Mouse (Mus musculus): Measurements from ENCODE around the gene Pzp. TPM values are rescaled to one million over a fixed set of nuclear protein-coding genes. Genes with fewer than 3 reads are reported as not detected.

Gene Pzp
- polyA plus RNA-seq, 1 experiment from 2014 or later = 0.25 TPM

- 89% methylated on average over 3 of the region's 3 CpGs for whole genome bisulfite sequencing
- ATAC-seq (replicated peaks; ENCODE audit: low FRiP score, low read depth) (no peak), DNase-seq (ENCODE audit: low spot score) (no peak)
- H3K4me2 ChIP-seq (ENCODE audit: low read length) = no peak overlapping the region
- H3K4me1 ChIP-seq (replicated peaks; ENCODE audit: insufficient read depth, low read length) = no peaks in the 10 kb centered on the region
- no peaks in the 10 kb centered on the region for H3K36me3 ChIP-seq (ENCODE audit: insufficient read depth, low read length)
- H3K9me3 ChIP-seq (replicated peaks; ENCODE audit: low read length) = no peaks in the 10 kb centered on the region
- H3K27ac ChIP-seq = no peak overlapping the region
- no peak overlapping the region for H3K9ac ChIP-seq (ENCODE audit: low read depth, low read length)
- H3K4me3 ChIP-seq (replicated peaks; ENCODE audit: low read depth, low read length) = no peak overlapping the region
- no peak for TF ChIP-seq CTCF (IDR thresholded peaks at IDR 0.05; ENCODE audit: low read depth)
- no peaks in the 10 kb centered on the region for H3K27me3 ChIP-seq (ENCODE audit: insufficient read depth, low read length)
Observed at GRCm38 (mm10) chr6:128523360-128523759, 3.2 kb downstream of the Pzp start.

- H3K36me3 ChIP-seq (ENCODE audit: insufficient read depth, low read length) = no peaks in the 10 kb centered on the region
- H3K27ac ChIP-seq = no peak overlapping the region
- no peak overlapping the region for H3K9ac ChIP-seq (ENCODE audit: low read depth, low read length)
- H3K4me3 ChIP-seq (replicated peaks; ENCODE audit: low read depth, low read length) = no peak overlapping the region
- no peak for TF ChIP-seq CTCF (IDR thresholded peaks at IDR 0.05; ENCODE audit: low read depth)
- no peak for ATAC-seq (replicated peaks; ENCODE audit: low FRiP score, low read depth)
- no peaks in the 10 kb centered on the region for H3K9me3 ChIP-seq (replicated peaks; ENCODE audit: low read length)
- no peaks in the 10 kb centered on the region for H3K4me1 ChIP-seq (replicated peaks; ENCODE audit: insufficient read depth, low read length)
- H3K27me3 ChIP-seq (ENCODE audit: insufficient read depth, low read length) = no peaks in the 10 kb centered on the region
- WGBS = 92% methylated on average over 7 of the region's 7 CpGs
- no peak overlapping the region for H3K4me2 ChIP-seq (ENCODE audit: low read length)
- no peak for DNase-seq (ENCODE audit: low spot score)
Observed at GRCm38 (mm10) chr6:128519159-128519558, 7.4 kb downstream of the Pzp start.

GRCm38 (mm10) chr6:128505676-128506236, 20.8 kb downstream of the Pzp start:
- H3K36me3 ChIP-seq (ENCODE audit: insufficient read depth, low read length) = no peaks in the 10 kb centered on the region
- 85% methylated on average over 2 of the region's 2 CpGs for WGBS
- H3K4me3 ChIP-seq (replicated peaks; ENCODE audit: low read depth, low read length) = no peak overlapping the region
- H3K4me2 ChIP-seq (ENCODE audit: low read length) = no peak overlapping the region
- H3K27me3 ChIP-seq (ENCODE audit: insufficient read depth, low read length) = no peaks in the 10 kb centered on the region
- ATAC-seq (replicated peaks; ENCODE audit: low FRiP score, low read depth) (no peak), DNase-seq (ENCODE audit: low spot score) (no peak)
- no peaks in the 10 kb centered on the region for H3K9me3 ChIP-seq (replicated peaks; ENCODE audit: low read length)
- H3K4me1 ChIP-seq (replicated peaks; ENCODE audit: insufficient read depth, low read length) = no peaks in the 10 kb centered on the region
- H3K27ac ChIP-seq = no peak overlapping the region
- no peak for TF ChIP-seq CTCF (IDR thresholded peaks at IDR 0.05; ENCODE audit: low read depth)
- no peak overlapping the region for H3K9ac ChIP-seq (ENCODE audit: low read depth, low read length)

GRCm38 (mm10) chr6:128504743-128505142, 21.8 kb downstream of the Pzp start:
- H3K27ac ChIP-seq = no peak overlapping the region
- H3K9ac ChIP-seq (ENCODE audit: low read depth, low read length) = no peak overlapping the region
- no peak overlapping the region for H3K4me2 ChIP-seq (ENCODE audit: low read length)
- no peaks in the 10 kb centered on the region for H3K27me3 ChIP-seq (ENCODE audit: insufficient read depth, low read length)
- ATAC-seq (replicated peaks; ENCODE audit: low FRiP score, low read depth) (no peak), DNase-seq (ENCODE audit: low spot score) (no peak)
- no peak for TF ChIP-seq CTCF (IDR thresholded peaks at IDR 0.05; ENCODE audit: low read depth)
- no peaks in the 10 kb centered on the region for H3K4me1 ChIP-seq (replicated peaks; ENCODE audit: insufficient read depth, low read length)
- WGBS = 75% methylated on average over 5 of the region's 5 CpGs
- H3K4me3 ChIP-seq (replicated peaks; ENCODE audit: low read depth, low read length) = no peak overlapping the region
- H3K9me3 ChIP-seq (replicated peaks; ENCODE audit: low read length) = no peaks in the 10 kb centered on the region
- H3K36me3 ChIP-seq (ENCODE audit: insufficient read depth, low read length) = no peaks in the 10 kb centered on the region

- WGBS = 45% methylated on average over 1 of the region's 1 CpGs
- no peaks in the 10 kb centered on the region for H3K36me3 ChIP-seq (ENCODE audit: insufficient read depth, low read length)
Observed at GRCm38 (mm10) chr6:128495346-128495745, 31.2 kb downstream of the Pzp start.

GRCm38 (mm10) chr6:128494646-128495331, 31.7 kb downstream of the Pzp start:
- Histone ChIP-seq H3K27me3 (ENCODE audit: insufficient read depth, low read length) (no peaks in the 10 kb centered on the region), H3K36me3 (ENCODE audit: insufficient read depth, low read length) (no peaks in the 10 kb centered on the region), H3K9me3 (replicated peaks; ENCODE audit: low read length) (no peaks in the 10 kb centered on the region), H3K4me2 (ENCODE audit: low read length) (no peak overlapping the region), H3K4me3 (replicated peaks; ENCODE audit: low read depth, low read length) (no peak overlapping the region), H3K4me1 (replicated peaks; ENCODE audit: insufficient read depth, low read length) (no peaks in the 10 kb centered on the region), H3K27ac (no peak overlapping the region), H3K9ac (ENCODE audit: low read depth, low read length) (no peak overlapping the region)
- no peak for TF ChIP-seq CTCF (IDR thresholded peaks at IDR 0.05; ENCODE audit: low read depth)
- 34% methylated on average over 15 of the region's 15 CpGs for whole genome bisulfite sequencing
- ATAC-seq (replicated peaks; ENCODE audit: low FRiP score, low read depth) (no peak), DNase-seq (ENCODE audit: low spot score) (no peak)

More at GRCm38 (mm10) chr6:128495346-128495745, 31.2 kb downstream of the Pzp start:
- Histone ChIP-seq H3K27me3 (ENCODE audit: insufficient read depth, low read length) (no peaks in the 10 kb centered on the region), H3K4me1 (replicated peaks; ENCODE audit: insufficient read depth, low read length) (no peaks in the 10 kb centered on the region), H3K9me3 (replicated peaks; ENCODE audit: low read length) (no peaks in the 10 kb centered on the region), H3K4me2 (ENCODE audit: low read length) (no peak overlapping the region), H3K9ac (ENCODE audit: low read depth, low read length) (no peak overlapping the region), H3K27ac (no peak overlapping the region), H3K4me3 (replicated peaks; ENCODE audit: low read depth, low read length) (no peak overlapping the region)
- no peak for ATAC-seq (replicated peaks; ENCODE audit: low FRiP score, low read depth)
- TF ChIP-seq CTCF (IDR thresholded peaks at IDR 0.05; ENCODE audit: low read depth) = no peak
- no peak for DNase-seq (ENCODE audit: low spot score)

Data from kidney, postnatal 0 days (tissue).